Mouse (Mus musculus) lung, embryonic 14.5 days (tissue): Measurements from ENCODE around the gene Rbpms2. TPM values are rescaled to one million over a fixed set of nuclear protein-coding genes. Genes with fewer than 3 reads are reported as not detected.
A peak's percentile ranks its signal among the peaks of the same experiment; 100 is the strongest.

Experiments used
- ATAC-seq: fragments of 200-750 bp; cut with Nextera tagmentation; 2 replicates; pipeline ENCODE4 v1.8.0; 2017; ENCODE audit warnings: mild to moderate bottlenecking, moderate TSS enrichment, moderate library complexity; ENCODE audit not compliant: insufficient read depth
- DNase-seq: peaks from one replicate; pipeline ENCODE4 v3.0.0-alpha.2; 2015
- H3K27ac ChIP-seq: fragments of 300-500 bp; sonication (generic); 2 replicates; pipeline ENCODE4 v1.5.1; 2014; ENCODE audit warnings: low read depth, mild to moderate bottlenecking, moderate library complexity
- H3K27me3 ChIP-seq: fragments of 300-500 bp; sonication (generic); 2 replicates; pipeline ENCODE4 v1.6.1; 2014; ENCODE audit warnings: low read length, control low read depth; ENCODE audit not compliant: insufficient read depth
- H3K36me3 ChIP-seq: fragments of 300-500 bp; sonication (generic); 2 replicates; pipeline ENCODE4 v1.6.1; 2014; ENCODE audit warnings: control low read depth; ENCODE audit not compliant: insufficient read depth
- H3K4me1 ChIP-seq: fragments of 300-500 bp; sonication (generic); 2 replicates; pipeline ENCODE4 v1.6.1; 2014; ENCODE audit warnings: antibody characterized with exemption, control low read depth; ENCODE audit not compliant: insufficient read depth
- H3K4me2 ChIP-seq: fragments of 300-500 bp; sonication (generic); 2 replicates; pipeline ENCODE4 v1.6.1; 2014; ENCODE audit warnings: mild to moderate bottlenecking
- H3K4me3 ChIP-seq: fragments of 300-500 bp; sonication (generic); 2 replicates; pipeline ENCODE4 v1.5.1; 2014; ENCODE audit warnings: low read depth, low read length
- H3K9ac ChIP-seq: fragments of 300-500 bp; sonication (generic); 2 replicates; pipeline ENCODE4 v1.6.1; 2014
- H3K9me3 ChIP-seq: fragments of 300-500 bp; sonication (generic); 2 replicates; pipeline ENCODE4 v1.6.1; 2016; ENCODE audit warnings: low read depth, low read length, control low read depth
- CTCF ChIP-seq: IDR thresholded peaks from 2 replicates; pipeline ENCODE4 v1.5.1; 2016; ENCODE audit warnings: antibody characterized with exemption, low read depth
- WGBS: fragments of 180-500 bp; shearing (Covaris S2); extraction: QIAGEN DNeasy Blood & Tissue Kit; methylation state at CpG from one replicate; pipeline ENCODE4 v1.1.7; 2014; 5-methylcytosine and 5-hydroxymethylcytosine counted together
- polyA plus RNA-seq: library from polyadenylated mRNA; unstranded; fragments of >200 nt; fragmentation: Nextera tagmentation; extraction: Ambion mirVana; gene quantifications from 2 replicates; pipeline ENCODE4 v1.2.1, GENCODE M21; 2014

Rbpms2 gene
- polyA plus RNA-seq, 1 experiment from 2014 or later: 20.3 TPM

DNA sequence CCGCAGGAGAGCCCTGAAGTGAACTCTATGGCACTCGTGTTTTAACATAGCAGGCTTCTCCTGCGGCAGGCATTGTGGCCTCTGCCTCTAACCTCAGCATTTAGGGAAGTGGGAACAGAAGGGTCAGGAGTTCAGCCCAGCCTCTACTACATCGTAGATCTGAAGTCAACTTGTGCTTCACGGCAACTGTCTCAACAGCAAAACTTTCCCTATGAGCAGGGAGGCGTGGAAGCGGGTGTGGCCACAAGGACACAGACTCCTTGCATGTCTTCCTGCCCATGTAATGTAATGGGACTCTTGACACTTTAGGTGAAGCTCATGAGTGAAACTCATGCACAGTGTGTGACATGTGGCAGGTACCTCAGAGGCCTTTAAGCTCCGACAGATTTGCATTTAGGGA is 26.1 kb downstream of the Rbpms2 start:
- no peak for TF ChIP-seq CTCF
- H3K9me3 ChIP-seq: no peaks in the 10 kb centered on the region
- H3K4me2 ChIP-seq: no peak overlapping the region
- ATAC-seq (no peak), DNase-seq (no peak)
- H3K27me3 ChIP-seq: no peaks in the 10 kb centered on the region
- 79% methylated on average over 8 of the region's 8 CpGs for WGBS
- no peak overlapping the region for H3K9ac ChIP-seq
- no peak overlapping the region for H3K27ac ChIP-seq
- peaks cover 7% of the 10 kb centered on the region; the same call in 1 of the 2 replicates for H3K4me1 ChIP-seq
- H3K4me3 ChIP-seq: no peak overlapping the region
- H3K36me3 ChIP-seq: no peaks in the 10 kb centered on the region

DNA sequence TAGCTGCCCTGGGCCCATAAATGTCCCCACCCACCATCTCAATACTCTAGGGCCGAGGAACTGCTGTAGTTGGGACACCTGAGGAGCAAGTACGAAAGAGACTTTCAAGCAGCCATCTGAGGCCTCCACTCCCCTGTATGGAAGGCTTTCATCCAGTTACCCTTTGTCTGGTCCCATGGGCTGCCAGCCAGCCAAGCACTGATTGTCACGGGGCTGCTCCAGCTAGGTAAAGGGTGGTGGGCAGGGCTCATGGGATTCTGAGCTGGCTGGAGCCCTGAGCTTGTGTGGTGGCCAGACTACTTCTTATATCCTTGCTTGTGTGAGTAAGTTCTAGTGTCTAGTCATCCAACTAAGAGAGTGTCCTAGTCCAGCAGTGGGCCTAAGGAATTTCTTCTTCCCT is 27.8 kb downstream of the Rbpms2 start:
- H3K4me2 ChIP-seq: no peak overlapping the region
- ATAC-seq: no peak
- no peak overlapping the region for H3K4me3 ChIP-seq
- H3K27ac ChIP-seq: no peak overlapping the region
- H3K4me1 ChIP-seq: no peaks in the 10 kb centered on the region
- no peak for TF ChIP-seq CTCF
- no peaks in the 10 kb centered on the region for H3K27me3 ChIP-seq
- no peak overlapping the region for H3K9ac ChIP-seq
- no peaks in the 10 kb centered on the region for H3K36me3 ChIP-seq
- DNase-seq: no peak
- H3K9me3 ChIP-seq: no peaks in the 10 kb centered on the region
- 84% methylated on average over 3 of the region's 3 CpGs for WGBS

DNA sequence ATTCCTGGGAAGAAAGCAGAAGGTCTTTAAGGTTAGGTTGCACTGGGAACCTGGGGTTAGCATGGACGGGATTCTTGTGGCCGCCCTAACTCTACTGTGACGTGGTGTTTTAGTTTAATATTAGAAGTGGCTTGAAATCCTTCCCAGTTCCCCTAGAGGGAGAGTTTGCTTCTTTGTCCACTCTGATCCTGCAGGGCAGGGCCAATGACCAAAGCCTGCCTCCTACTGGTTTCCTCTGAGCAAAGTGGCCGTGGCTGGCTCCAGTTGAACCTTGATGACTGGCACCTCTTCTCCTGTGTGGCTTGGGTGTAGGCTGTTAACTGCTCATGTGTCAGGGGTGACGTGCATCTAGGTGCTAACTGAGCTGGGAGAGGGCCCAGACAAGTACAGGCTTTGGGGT is 31.6 kb downstream of the Rbpms2 start:
- no peak overlapping the region for H3K4me3 ChIP-seq
- H3K27ac ChIP-seq: no peak overlapping the region
- no peak for ATAC-seq
- no peaks in the 10 kb centered on the region for H3K9me3 ChIP-seq
- no peaks in the 10 kb centered on the region for H3K36me3 ChIP-seq
- peak; percentile 45 for TF ChIP-seq CTCF
- no peaks in the 10 kb centered on the region for H3K4me1 ChIP-seq
- no peaks in the 10 kb centered on the region for H3K27me3 ChIP-seq
- 51% methylated on average over 5 of the region's 5 CpGs for WGBS
- no peak overlapping the region for H3K4me2 ChIP-seq
- no peak for DNase-seq
- no peak overlapping the region for H3K9ac ChIP-seq

- Histone ChIP-seq H3K27ac (no peak overlapping the region), H3K9ac (no peak overlapping the region), H3K9me3 (no peaks in the 10 kb centered on the region), H3K4me2 (no peak overlapping the region), H3K36me3 (no peaks in the 10 kb centered on the region), H3K4me3 (no peak overlapping the region), H3K4me1 (no peaks in the 10 kb centered on the region), H3K27me3 (no peaks in the 10 kb centered on the region)
- ATAC-seq (no peak), DNase-seq (no peak)
- TF ChIP-seq CTCF: no peak
- 64% methylated on average over 1 of the region's 1 CpGs for WGBS
Observed at GRCm38 (mm10) chr9:65661493-65661892, 32.0 kb downstream of the Rbpms2 start.

DNA sequence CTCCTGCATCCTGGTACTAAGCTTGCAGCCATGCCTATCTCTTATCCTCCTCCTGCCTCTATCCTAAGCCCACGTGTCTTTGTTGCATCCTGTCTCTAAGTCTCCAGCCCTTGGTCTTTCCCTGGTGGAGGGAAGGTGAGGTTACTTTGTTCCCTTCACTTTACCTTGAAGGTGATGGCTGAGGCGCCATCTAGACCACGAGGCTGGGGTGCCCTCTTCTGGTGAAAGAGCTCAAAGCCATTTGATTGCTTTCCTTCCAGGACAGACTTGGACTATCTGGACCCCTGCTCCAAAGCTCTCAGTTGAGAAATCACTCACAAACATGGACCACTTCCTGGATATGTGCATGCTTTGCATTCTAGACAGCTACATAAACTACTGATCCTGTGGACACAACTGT is 34.7 kb downstream of the Rbpms2 start:
- Histone ChIP-seq H3K4me2 (no peak overlapping the region), H3K9ac (no peak overlapping the region), H3K36me3 (no peaks in the 10 kb centered on the region), H3K27ac (no peak overlapping the region), H3K27me3 (no peaks in the 10 kb centered on the region), H3K4me1 (no peaks in the 10 kb centered on the region), H3K9me3 (no peaks in the 10 kb centered on the region), H3K4me3 (no peak overlapping the region)
- DNase-seq (peak; percentile 83), ATAC-seq (no peak)
- WGBS: 2% methylated on average over 3 of the region's 3 CpGs
- TF ChIP-seq CTCF: peak; percentile 89

GRCm38 (mm10) chr9:65666042-65666441 is 36.6 kb downstream of the Rbpms2 start:
- H3K27ac ChIP-seq: no peak overlapping the region
- no peak overlapping the region for H3K4me3 ChIP-seq
- H3K27me3 ChIP-seq: no peaks in the 10 kb centered on the region
- peak; percentile 75 for DNase-seq
- TF ChIP-seq CTCF: peak; percentile 87
- H3K9ac ChIP-seq: no peak overlapping the region
- no peak overlapping the region for H3K4me2 ChIP-seq
- H3K9me3 ChIP-seq: no peaks in the 10 kb centered on the region
- no peak for ATAC-seq
- H3K36me3 ChIP-seq: no peaks in the 10 kb centered on the region
- 16% methylated on average over 5 of the region's 5 CpGs for WGBS
- H3K4me1 ChIP-seq: no peaks in the 10 kb centered on the region

DNA sequence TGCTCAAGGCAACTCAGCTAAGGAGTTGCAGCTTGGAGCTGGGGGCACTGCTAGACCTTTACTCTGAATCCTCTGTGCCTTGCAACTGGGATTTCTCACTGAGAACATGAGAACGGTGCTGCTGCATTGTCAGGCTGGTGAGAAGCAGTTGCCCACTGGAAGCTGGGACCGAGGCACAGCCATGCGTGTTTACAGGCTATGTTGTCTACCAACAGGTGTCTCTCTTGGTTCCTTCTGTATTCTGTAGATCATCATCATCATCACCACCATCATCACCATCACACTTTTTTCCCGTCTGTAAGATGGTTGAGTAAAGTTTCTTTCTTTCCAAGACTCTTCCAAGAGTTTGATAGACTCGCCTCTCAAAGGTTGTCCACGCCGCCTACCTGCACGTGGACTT is 38.3 kb downstream of the Rbpms2 start, which contains the start of gene Oaz2:
Gene Oaz2 (plus strand): TSS at position 301 of the 400 bp plus-strand sequence.
- TF ChIP-seq CTCF: no peak
- H3K4me2 ChIP-seq: no peak within 1 kb of the TSS
- H3K9me3 ChIP-seq: no peaks in the 10 kb centered on the region
- ATAC-seq (no peak), DNase-seq (no peak)
- no peaks in the 10 kb centered on the region for H3K36me3 ChIP-seq
- no peak within 1 kb of the TSS for H3K27ac ChIP-seq
- no peak within 1 kb of the TSS for H3K4me3 ChIP-seq
- 86% methylated on average over 8 of the region's 8 CpGs for whole genome bisulfite sequencing
- H3K27me3 ChIP-seq: no peaks in the 10 kb centered on the region
- no peaks in the 10 kb centered on the region for H3K4me1 ChIP-seq
- no peak within 1 kb of the TSS for H3K9ac ChIP-seq

DNA sequence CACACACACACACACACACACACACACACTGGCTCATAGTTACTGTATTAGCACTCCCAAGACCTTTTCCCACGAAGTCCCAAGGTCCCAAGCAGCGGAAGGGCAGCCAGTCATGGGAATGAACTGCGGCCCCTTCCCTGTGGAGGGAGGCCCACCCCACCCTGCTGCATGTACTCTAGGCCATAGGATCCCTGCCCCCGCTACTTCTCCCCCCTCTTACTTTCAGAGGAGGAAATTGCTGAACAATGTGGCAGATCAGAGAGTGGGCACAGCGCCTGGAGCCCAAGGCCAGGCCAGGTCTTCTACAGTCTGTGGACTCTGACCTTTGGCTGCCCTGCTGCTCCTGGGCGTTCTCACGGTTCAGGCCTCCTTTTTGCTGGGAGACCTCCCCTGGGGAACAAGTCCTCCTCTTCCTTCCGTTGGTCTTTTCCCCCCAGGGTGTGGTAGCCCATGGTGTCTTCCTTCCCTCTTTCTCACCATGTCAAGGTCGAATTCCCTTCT is 42.0 kb downstream of the Rbpms2 start:
- H3K4me2 ChIP-seq: no peak overlapping the region
- peak overlapping the region; percentile 8; the same call in 1 of the 2 replicates for H3K27ac ChIP-seq
- ATAC-seq (no peak), DNase-seq (peak; percentile 56)
- no peaks in the 10 kb centered on the region; the same call in 1 of the 2 replicates for H3K4me1 ChIP-seq
- H3K9ac ChIP-seq: no peak overlapping the region
- H3K4me3 ChIP-seq: no peak overlapping the region
- TF ChIP-seq CTCF: no peak
- 47% methylated on average over 9 of the region's 9 CpGs for WGBS
- H3K27me3 ChIP-seq: no peaks in the 10 kb centered on the region
- no peaks in the 10 kb centered on the region for H3K9me3 ChIP-seq
- H3K36me3 ChIP-seq: no peaks in the 10 kb centered on the region
